Mouse (Mus musculus): ENCODE measurements around the gene Gpr45.

DNA sequence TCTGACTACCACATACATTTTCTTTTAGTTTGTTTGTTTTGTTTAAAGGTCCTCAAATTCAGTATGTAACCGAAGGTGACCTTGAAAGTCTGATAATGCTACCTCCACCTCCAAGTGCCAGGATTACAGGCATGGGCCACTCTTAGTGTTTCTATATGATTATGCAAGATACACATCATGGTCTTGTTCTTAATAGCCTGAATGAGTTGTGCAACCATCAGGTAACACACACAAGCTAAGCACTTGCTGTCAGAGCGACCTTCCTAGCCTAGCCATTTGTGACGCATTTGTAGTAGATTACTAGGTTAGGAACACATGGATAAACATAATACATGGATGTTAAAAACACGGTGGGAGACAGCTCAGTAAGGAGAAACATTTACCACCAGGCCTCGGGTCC lies 130.3 kb downstream of the Gpr45 start:
- TF ChIP-seq CTCF (IDR thresholded peaks at IDR 0.05; ENCODE audit: insufficient read depth, low read length) (no peak), POLR2A (IDR thresholded peaks at IDR 0.05; ENCODE audit: borderline replicate concordance, extremely low read depth, low read depth, low read length) (no peak)
